Mouse (Mus musculus): ENCODE measurements around the gene Mrpl42. TPM values are rescaled to one million over a fixed set of nuclear protein-coding genes. Genes with fewer than 3 reads are reported as not detected.

Gene Mrpl42
- polyA plus RNA-seq, 1 experiment: 192 TPM

DNA sequence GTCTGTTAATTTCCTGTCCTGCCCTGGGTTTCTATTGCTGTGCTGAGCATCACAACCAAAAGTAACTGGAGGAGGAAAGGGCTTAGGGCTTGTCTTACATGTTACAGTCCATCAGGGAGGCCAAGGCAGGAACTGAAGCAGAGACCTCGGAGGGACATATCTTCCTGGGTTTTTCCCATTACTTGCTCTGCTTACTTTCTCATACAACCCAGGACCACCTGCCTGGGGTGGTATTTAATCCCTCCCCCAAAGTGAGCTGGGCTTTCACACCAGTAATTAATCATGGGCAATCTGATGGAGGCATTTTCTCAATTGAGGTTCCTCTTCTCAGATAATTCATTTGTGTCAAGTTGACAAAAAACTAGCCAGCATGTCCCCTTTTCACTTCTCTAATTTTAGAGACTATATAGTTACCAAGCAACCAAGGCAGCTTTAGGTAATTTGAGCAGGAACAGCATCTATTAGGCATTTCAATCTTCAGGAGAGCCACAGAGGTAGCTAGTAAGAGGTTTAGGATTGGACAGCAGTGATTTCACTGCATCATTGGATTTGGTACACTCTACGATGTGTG, 28.9 kb upstream of the Mrpl42 start:
- Histone ChIP-seq H3K27me3 (ENCODE audit: control insufficient read depth, insufficient read depth, low read length) (no peaks in the 10 kb centered on the region), H3K27ac (ENCODE audit: insufficient read depth, low read length) (no peak overlapping the region), H3K4me1 (ENCODE audit: control insufficient read depth, insufficient read depth, low read length) (peaks cover 7% of the 10 kb centered on the region; the same call in 1 of the 2 replicates), H3K4me3 (replicated peaks; ENCODE audit: insufficient read depth, low read depth, low read length) (no peak overlapping the region)
- WGBS: 47% methylated on average over 2 of the region's 2 CpGs
- no peak for TF ChIP-seq POLR2A (IDR thresholded peaks at IDR 0.05; ENCODE audit: borderline replicate concordance, insufficient read depth, low read length)
- no peak for TF ChIP-seq CTCF (IDR thresholded peaks at IDR 0.05; ENCODE audit: borderline replicate concordance, insufficient read depth, low read depth, low read length)
- no peak for DNase-seq

GRCm38 (mm10) chr10:95526495-95527122, 24.9 kb upstream of the Mrpl42 start:
- no peak overlapping the region for H3K27ac ChIP-seq (ENCODE audit: insufficient read depth, low read length)
- WGBS: 68% methylated on average over 5 of the region's 5 CpGs
- H3K27me3 ChIP-seq (ENCODE audit: control insufficient read depth, insufficient read depth, low read length): no peaks in the 10 kb centered on the region
- H3K4me1 ChIP-seq (ENCODE audit: control insufficient read depth, insufficient read depth, low read length): peaks cover 7% of the 10 kb centered on the region; the same call in 1 of the 2 replicates
- H3K4me3 ChIP-seq (replicated peaks; ENCODE audit: insufficient read depth, low read depth, low read length): no peak overlapping the region
- TF ChIP-seq POLR2A (IDR thresholded peaks at IDR 0.05; ENCODE audit: borderline replicate concordance, insufficient read depth, low read length) (no peak), CTCF (IDR thresholded peaks at IDR 0.05; ENCODE audit: borderline replicate concordance, insufficient read depth, low read depth, low read length) (no peak)
- DNase-seq: no peak

- TF ChIP-seq CTCF (IDR thresholded peaks at IDR 0.05; ENCODE audit: borderline replicate concordance, insufficient read depth, low read depth, low read length) (no peak), POLR2A (IDR thresholded peaks at IDR 0.05; ENCODE audit: borderline replicate concordance, insufficient read depth, low read length) (no peak)
- H3K27me3 ChIP-seq (ENCODE audit: control insufficient read depth, insufficient read depth, low read length): no peaks in the 10 kb centered on the region
- H3K4me3 ChIP-seq (replicated peaks; ENCODE audit: insufficient read depth, low read depth, low read length): no peak overlapping the region
- no peak for DNase-seq
- H3K4me1 ChIP-seq (ENCODE audit: control insufficient read depth, insufficient read depth, low read length): peaks cover 4% of the 10 kb centered on the region; the same call in 1 of the 2 replicates
- H3K27ac ChIP-seq (ENCODE audit: insufficient read depth, low read length): no peak overlapping the region
- 93% methylated on average over 5 of the region's 5 CpGs for WGBS
Measured at GRCm38 (mm10) chr10:95525871-95526270, 24.1 kb upstream of the Mrpl42 start.

DNA sequence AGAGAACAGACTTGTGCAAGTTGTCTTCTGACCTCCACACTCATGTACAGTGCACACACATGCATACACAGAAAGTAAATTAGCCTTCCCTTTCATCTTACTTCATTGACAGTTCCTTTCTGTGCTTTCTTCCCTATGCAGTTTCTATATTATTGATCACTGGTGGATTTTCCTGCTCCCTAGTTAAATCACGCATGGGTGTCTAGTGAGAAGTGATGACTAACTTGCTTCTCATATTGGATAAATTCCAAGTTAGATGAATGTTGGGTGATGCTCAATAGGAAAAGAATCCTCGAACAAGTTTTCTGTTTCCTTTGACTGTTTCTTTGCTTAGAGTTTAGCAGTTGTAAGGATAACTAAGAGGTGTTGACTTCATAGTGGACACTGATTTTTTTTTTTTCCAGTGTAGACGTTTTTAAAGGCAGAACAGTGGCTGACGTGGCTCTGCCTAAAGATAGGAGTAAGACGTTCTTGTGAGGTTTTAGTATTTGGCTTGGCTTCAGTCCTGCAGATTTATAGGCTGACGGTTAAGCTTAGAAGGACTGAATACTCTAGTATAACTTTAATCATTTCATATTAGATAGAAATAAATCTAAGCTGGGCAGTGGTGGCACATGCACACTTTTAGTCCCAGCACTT, 23.4 kb upstream of the Mrpl42 start:
- Histone ChIP-seq H3K4me1 (ENCODE audit: control insufficient read depth, insufficient read depth, low read length) (peaks cover 4% of the 10 kb centered on the region; the same call in 1 of the 2 replicates), H3K27ac (ENCODE audit: insufficient read depth, low read length) (no peak overlapping the region), H3K4me3 (replicated peaks; ENCODE audit: insufficient read depth, low read depth, low read length) (no peak overlapping the region), H3K27me3 (ENCODE audit: control insufficient read depth, insufficient read depth, low read length) (no peaks in the 10 kb centered on the region)
- no peak for DNase-seq
- WGBS: 55% methylated on average over 6 of the region's 6 CpGs
- TF ChIP-seq POLR2A (IDR thresholded peaks at IDR 0.05; ENCODE audit: borderline replicate concordance, insufficient read depth, low read length) (no peak), CTCF (IDR thresholded peaks at IDR 0.05; ENCODE audit: borderline replicate concordance, insufficient read depth, low read depth, low read length) (no peak)

GRCm38 (mm10) chr10:95517656-95518055, 15.9 kb upstream of the Mrpl42 start:
- H3K27ac ChIP-seq (ENCODE audit: insufficient read depth, low read length): no peak overlapping the region
- TF ChIP-seq CTCF (IDR thresholded peaks at IDR 0.05; ENCODE audit: borderline replicate concordance, insufficient read depth, low read depth, low read length): no peak
- TF ChIP-seq POLR2A (IDR thresholded peaks at IDR 0.05; ENCODE audit: borderline replicate concordance, insufficient read depth, low read length): no peak
- no peak overlapping the region for H3K4me3 ChIP-seq (replicated peaks; ENCODE audit: insufficient read depth, low read depth, low read length)
- WGBS: 77% methylated on average over 6 of the region's 6 CpGs
- no peak for DNase-seq
- peaks cover 6% of the 10 kb centered on the region; the same call in 1 of the 2 replicates for H3K4me1 ChIP-seq (ENCODE audit: control insufficient read depth, insufficient read depth, low read length)
- H3K27me3 ChIP-seq (ENCODE audit: control insufficient read depth, insufficient read depth, low read length): no peaks in the 10 kb centered on the region

- H3K4me3 ChIP-seq (replicated peaks; ENCODE audit: insufficient read depth, low read depth, low read length): peak overlapping the region; percentile 60
- H3K27me3 ChIP-seq (ENCODE audit: control insufficient read depth, insufficient read depth, low read length): no peaks in the 10 kb centered on the region
Measured at GRCm38 (mm10) chr10:95515293-95515931, 13.7 kb upstream of the Mrpl42 start.

DNA sequence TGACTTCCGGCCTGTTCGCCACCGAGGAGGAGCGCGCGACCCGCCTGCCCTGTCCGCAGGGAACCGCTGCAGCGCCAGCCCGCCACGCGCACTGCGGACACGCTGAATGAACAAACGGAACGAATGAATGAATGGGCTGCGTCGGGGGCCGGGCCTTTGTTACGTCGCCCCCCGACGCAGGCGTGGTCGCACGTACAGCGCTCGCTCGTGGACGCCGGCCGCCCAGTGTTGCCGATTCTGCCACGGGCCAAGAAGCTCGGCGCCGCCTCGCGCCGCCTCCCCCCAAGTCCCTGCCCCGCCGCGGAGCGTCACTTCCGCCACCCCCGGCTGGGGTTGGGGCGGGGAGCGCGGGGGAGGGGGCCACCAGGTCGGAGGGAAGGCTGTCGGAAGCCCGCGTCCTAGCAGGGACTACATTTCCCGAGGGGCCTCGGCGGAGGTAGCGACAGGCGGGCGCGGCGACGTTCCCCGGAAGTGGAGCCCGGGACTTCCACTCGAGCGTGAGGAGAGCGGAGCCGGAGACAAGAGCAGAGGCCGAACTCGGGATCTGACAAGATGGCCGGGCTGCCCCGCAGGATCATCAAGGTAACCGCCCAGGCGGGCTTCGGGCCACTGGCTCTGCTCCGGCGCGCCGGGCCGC, 13.0 kb upstream of the Mrpl42 start, which contains the start of gene Ube2n:
Gene Ube2n, plus strand, starts transcription at position 490 of the 637 bp plus-strand sequence.
- Histone ChIP-seq H3K27me3 (ENCODE audit: control insufficient read depth, insufficient read depth, low read length) (no peaks in the 10 kb centered on the region), H3K4me3 (replicated peaks; ENCODE audit: insufficient read depth, low read depth, low read length) (peak within 1 kb of the TSS; percentile 60), H3K4me1 (ENCODE audit: control insufficient read depth, insufficient read depth, low read length) (peaks cover 6% of the 10 kb centered on the region; the same call in 1 of the 2 replicates), H3K27ac (ENCODE audit: insufficient read depth, low read length) (peak within 1 kb of the TSS; percentile 92)
- WGBS: under 1% methylated on average over 80 of the region's 81 CpGs
- TF ChIP-seq POLR2A (IDR thresholded peaks at IDR 0.05; ENCODE audit: borderline replicate concordance, insufficient read depth, low read length) (peak; percentile 78), CTCF (IDR thresholded peaks at IDR 0.05; ENCODE audit: borderline replicate concordance, insufficient read depth, low read depth, low read length) (no peak)
- peak; percentile 98 to 99 for DNase-seq

More at GRCm38 (mm10) chr10:95515293-95515931, 13.7 kb upstream of the Mrpl42 start:
- peak in 1 of 2 experiments; percentile 68 for DNase-seq
- TF ChIP-seq POLR2A (IDR thresholded peaks at IDR 0.05; ENCODE audit: borderline replicate concordance, insufficient read depth, low read length) (no peak), CTCF (IDR thresholded peaks at IDR 0.05; ENCODE audit: borderline replicate concordance, insufficient read depth, low read depth, low read length) (no peak)
- WGBS: under 1% methylated on average over 77 of the region's 80 CpGs
- Histone ChIP-seq H3K4me1 (ENCODE audit: control insufficient read depth, insufficient read depth, low read length) (peaks cover 6% of the 10 kb centered on the region; the same call in 1 of the 2 replicates), H3K27ac (ENCODE audit: insufficient read depth, low read length) (peak overlapping the region; percentile 92)

Data from cerebellum, adult 2 months (tissue).